Mouse (Mus musculus) lung, adult 2 months (tissue): Measurements from ENCODE around the gene Ptprm.

Experiments
- CTCF ChIP-seq: fragments of 200-500 bp; IDR thresholded peaks from 2 replicates; pipeline ENCODE4 v1.5.1; 2011; ENCODE audit warnings: mild to moderate bottlenecking, low read length, control low read depth; ENCODE audit not compliant: insufficient read depth
- POLR2A ChIP-seq: fragments of 200-500 bp; IDR thresholded peaks from 2 replicates; pipeline ENCODE4 v1.6.1; 2011; ENCODE audit warnings: low read depth, mild to moderate bottlenecking, control low read depth, low read length, borderline replicate concordance; ENCODE audit errors: extremely low read depth

GRCm38 (mm10) chr17:67256171-67256570 lies 98.1 kb downstream of the Ptprm start:
- TF ChIP-seq POLR2A (no peak), CTCF (no peak)
